In genomic region chr13:95336122-95336677, GRCm38 (mm10) we compare ENCODE assay signal across 10 mouse cellular contexts. TPM values are rescaled to one million over a fixed set of nuclear protein-coding genes. Genes with fewer than 3 reads are reported as not detected.
DNase-seq lines count a peak whose midpoint lies in the region; ATAC-seq and TF ChIP-seq lines count a peak whose summit lies in the region.
"Had no signal": no experiment of that assay in that cellular context is flagged by ENCODE, and none has a peak within 500 bp of the region (broad histone marks: within the 10 kb centered on the region; RNA-seq: fewer than 3 reads in every experiment).

No protein-coding gene starts in this region.

- no peak for TF ChIP-seq POLR2A in testis, adult 2 months (IDR thresholded peaks at IDR 0.05; ENCODE audit: control insufficient read depth, low read depth, low read length)

- H3K4me1 ChIP-seq in limb, embryonic 15.5 days: peaks cover 6% of the 10 kb centered on the region; the same call in 1 of the 2 replicates
- H3K4me1 ChIP-seq in limb, embryonic 10.5 days: no peaks in the 10 kb centered on the region
- no peaks in the 10 kb centered on the region for H3K4me1 ChIP-seq in hindbrain, postnatal 0 days (ENCODE audit: insufficient read depth, low read length)
- H3K4me1 ChIP-seq in testis, adult 2 months (ENCODE audit: control insufficient read depth, insufficient read depth, low read length): peaks cover 4% of the 10 kb centered on the region; the same call in 1 of the 2 replicates
- H3K4me1 ChIP-seq: limb, embryonic 12.5 days had no signal

- H3K27ac ChIP-seq in limb, embryonic 15.5 days: no peak overlapping the region
- H3K27ac ChIP-seq in limb, embryonic 10.5 days: no peak overlapping the region
- H3K27ac ChIP-seq in hindbrain, postnatal 0 days: 0 out of 2 replicates have a peak overlapping the region, but pooled peaks have one; percentile 41
- H3K27ac ChIP-seq in testis, adult 2 months (ENCODE audit: control insufficient read depth, insufficient read depth, low read depth, low read length): no peak overlapping the region
- H3K27ac ChIP-seq: limb, embryonic 12.5 days had no signal

- WGBS in limb, embryonic 15.5 days: 77% methylated on average over 40 of the region's 40 CpGs
- WGBS in limb, embryonic 10.5 days: 72% methylated on average over 40 of the region's 40 CpGs
- WGBS in hindbrain, postnatal 0 days: 65% methylated on average over 39 of the region's 40 CpGs

- TF ChIP-seq CTCF in hindbrain, postnatal 0 days (IDR thresholded peaks at IDR 0.05; ENCODE audit: low read depth): peak; percentile 12; the same call in 1 of the 2 replicates
- no peak for TF ChIP-seq CTCF in testis, adult 2 months (IDR thresholded peaks at IDR 0.05; ENCODE audit: control insufficient read depth, insufficient read depth, insufficient replicate concordance, low read depth, low read length)

- no peak for DNase-seq in limb, embryonic 10.5 days (ENCODE audit: low spot score)
- DNase-seq in cerebellum, adult 9-11 months: peak; percentile 83
- DNase-seq in hindbrain, postnatal 0 days (ENCODE audit: low spot score): peak; percentile 44
- no peak for DNase-seq in c-Kit-positive CD71-positive TER-119-positive erythroid progenitor cells, embryonic 14.5 days (ENCODE audit: low spot score)
- DNase-seq in frontal cortex, postnatal 25 days (ENCODE audit: low spot score in 2 of 2): no peak
- no peak for DNase-seq in kidney, postnatal 4 days
- DNase-seq: thymus, postnatal 14 days had no signal

- H3K36me3 ChIP-seq in limb, embryonic 15.5 days: peaks cover 53% of the 10 kb centered on the region
- peaks cover 75% of the 10 kb centered on the region for H3K36me3 ChIP-seq in limb, embryonic 10.5 days
- H3K36me3 ChIP-seq in hindbrain, postnatal 0 days (ENCODE audit: insufficient read depth, low read length): peaks cover 23% of the 10 kb centered on the region
- peaks cover 4% of the 10 kb centered on the region; the same call in 1 of the 2 replicates for H3K36me3 ChIP-seq in testis, adult 2 months (ENCODE audit: control insufficient read depth, insufficient read depth, low read length)

- peak; percentile 32; the same call in 1 of the 2 replicates for ATAC-seq in limb, embryonic 15.5 days (ENCODE audit: insufficient number of reproducible peaks, low FRiP score, low TSS enrichment, low read depth)
- peak; percentile 62 for ATAC-seq in hindbrain, postnatal 0 days

- no peak overlapping the region for H3K4me3 ChIP-seq in limb, embryonic 15.5 days
- H3K4me3 ChIP-seq in limb, embryonic 10.5 days: no peak overlapping the region
- H3K4me3 ChIP-seq in hindbrain, postnatal 0 days (ENCODE audit: low read length): peak overlapping the region; percentile 18
- H3K4me3 ChIP-seq in testis, adult 2 months (ENCODE audit: control insufficient read depth, low read depth, low read length): peak overlapping the region; percentile 82
- H3K4me3 ChIP-seq: limb, embryonic 12.5 days had no signal

- no peak overlapping the region for H3K9ac ChIP-seq in limb, embryonic 15.5 days
- H3K9ac ChIP-seq in hindbrain, postnatal 0 days (replicated peaks; ENCODE audit: low read length): 0 out of 2 replicates have a peak overlapping the region, but pooled peaks have one; percentile 9
- H3K9ac ChIP-seq: limb, embryonic 12.5 days had no signal

- no peaks in the 10 kb centered on the region for H3K27me3 ChIP-seq in limb, embryonic 15.5 days
- no peaks in the 10 kb centered on the region for H3K27me3 ChIP-seq in limb, embryonic 10.5 days (ENCODE audit: low read depth, poor library complexity, severe bottlenecking)
- no peaks in the 10 kb centered on the region for H3K27me3 ChIP-seq in hindbrain, postnatal 0 days (ENCODE audit: insufficient read depth, low read length)
- no peaks in the 10 kb centered on the region for H3K27me3 ChIP-seq in testis, adult 2 months (ENCODE audit: control insufficient read depth, insufficient read depth, low read length)
- H3K27me3 ChIP-seq: limb, embryonic 12.5 days had no signal

- H3K4me2 ChIP-seq in limb, embryonic 15.5 days: no peak overlapping the region
- H3K4me2 ChIP-seq in hindbrain, postnatal 0 days (ENCODE audit: low read depth, low read length): peak overlapping the region; percentile 34
- H3K4me2 ChIP-seq: limb, embryonic 12.5 days had no signal

- no peaks in the 10 kb centered on the region for H3K9me3 ChIP-seq in limb, embryonic 15.5 days
- no peaks in the 10 kb centered on the region for H3K9me3 ChIP-seq in limb, embryonic 10.5 days (replicated peaks)
- H3K9me3 ChIP-seq in hindbrain, postnatal 0 days (ENCODE audit: low read length): no peaks in the 10 kb centered on the region

RNA-seq across cellular contexts. Expression of gene Zbed3, which starts 12.8 kb away (rescaled TPM):
- polyA plus RNA-seq in limb, embryonic 15.5 days (2015; fragmentation: Nextera tagmentation; extraction: Ambion mirVana): 58.9 and 59.9 TPM in 2 replicates
- polyA plus RNA-seq in limb, embryonic 10.5 days (2016; fragmentation: Nextera tagmentation; extraction: Ambion mirVana): 81.8 and 98.6 TPM in 2 replicates
- total RNA-seq in hindbrain, postnatal 0 days (2014; rRNA removed): 20.5 and 24.1 TPM in 2 replicates
- polyA plus RNA-seq in hindbrain, postnatal 0 days (2015; fragmentation: Nextera tagmentation; extraction: Ambion mirVana): 34.3 and 38.2 TPM in 2 replicates
- 26.5 and 26.9 TPM in 2 replicates for polyA plus RNA-seq in testis, adult 2 months (2012; rRNA removed)

RNA-seq across cellular contexts. Expression of gene Aggf1, which starts 39.0 kb away (rescaled TPM):
- polyA plus RNA-seq in limb, embryonic 15.5 days (2015; fragmentation: Nextera tagmentation; extraction: Ambion mirVana): 29.7 and 30.8 TPM in 2 replicates
- 38.9 and 44.6 TPM in 2 replicates for polyA plus RNA-seq in limb, embryonic 10.5 days (2016; fragmentation: Nextera tagmentation; extraction: Ambion mirVana)
- total RNA-seq in hindbrain, postnatal 0 days (2014; rRNA removed): 23.7 and 28.4 TPM in 2 replicates
- 29.1 and 30.4 TPM in 2 replicates for polyA plus RNA-seq in hindbrain, postnatal 0 days (2015; fragmentation: Nextera tagmentation; extraction: Ambion mirVana)
- 9.2 and 9.3 TPM in 2 replicates for polyA plus RNA-seq in testis, adult 2 months (2012; rRNA removed)

Comparison
In these comparisons a context has a peak if more than half of its experiments do, and no peak if none do; other contexts are left out.
1. H3K4me3 ChIP-seq: peak in hindbrain, postnatal 0 days (single experiment) and testis, adult 2 months (single experiment); none in limb, embryonic 15.5 days (single experiment) and limb, embryonic 10.5 days (single experiment).
2. DNase-seq: peak in cerebellum, adult 9-11 months (single experiment) and hindbrain, postnatal 0 days (single experiment); none in limb, embryonic 10.5 days (single experiment), c-Kit-positive CD71-positive TER-119-positive erythroid progenitor cells, embryonic 14.5 days (single experiment), frontal cortex, postnatal 25 days (0 of 2) and kidney, postnatal 4 days (0 of 2).